Mouse (Mus musculus) E14TG2a.4 (cell line): ENCODE results near the gene Rnf212b.

Experiments
- H3K27me3 ChIP-seq: 2 replicates; pipeline ENCODE4 v1.6.1; 2014; ENCODE audit warnings: low read length, control low read depth; ENCODE audit not compliant: insufficient read depth
- H3K36me3 ChIP-seq: 2 replicates; pipeline ENCODE4 v1.6.1; 2014; ENCODE audit warnings: low read length, control low read depth; ENCODE audit not compliant: insufficient read depth
- H3K4me1 ChIP-seq: replicated peaks from 2 replicates; pipeline ENCODE4 v1.6.1; 2014; ENCODE audit warnings: low read depth, low read length, control low read depth
- H3K4me3 ChIP-seq: replicated peaks from 2 replicates; pipeline ENCODE4 v1.5.1; 2014; ENCODE audit warnings: mild to moderate bottlenecking, low read length
- H3K9me3 ChIP-seq: 2 replicates; pipeline ENCODE4 v1.6.1; 2014; ENCODE audit warnings: low read length, control low read depth
- CTCF ChIP-seq: conservative IDR thresholded peaks from 2 replicates; pipeline ENCODE4 v1.5.1; 2014; ENCODE audit warnings: low read length
- NANOG ChIP-seq: IDR thresholded peaks from 2 replicates; pipeline ENCODE4 v1.6.1; 2014; ENCODE audit warnings: borderline replicate concordance, low read length, mixed read lengths
- POU5F1 ChIP-seq: IDR thresholded peaks from 2 replicates; pipeline ENCODE4 v1.6.1; 2014; ENCODE audit warnings: low read length, borderline replicate concordance

The Rnf212b gene

DNA sequence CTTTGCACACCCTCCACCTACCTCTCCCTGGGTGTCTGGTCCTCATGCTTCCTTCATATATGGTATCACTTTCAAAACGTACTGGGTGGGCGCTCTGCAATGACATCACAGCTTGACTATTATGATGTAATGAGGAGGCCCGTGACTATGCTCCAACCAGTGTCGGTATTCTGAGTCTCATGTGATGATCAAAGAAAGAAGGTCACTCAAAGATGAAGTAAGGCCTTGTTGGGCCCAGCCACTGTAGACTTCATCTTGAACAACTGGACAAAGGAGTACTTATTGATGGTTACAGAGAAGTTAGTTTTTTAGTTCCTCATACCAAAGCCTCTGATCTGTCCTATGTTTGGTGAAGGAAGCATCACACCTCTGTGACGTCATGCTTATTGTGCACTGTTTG lies 56.9 kb downstream of the Rnf212b start, which contains the start of gene Homez:
Gene Homez, minus strand, starts transcription at position 101 of the 400 bp plus-strand sequence.
- Histone ChIP-seq H3K9me3 (no peaks in the 10 kb centered on the region), H3K27me3 (peaks cover 31% of the 10 kb centered on the region), H3K4me1 (peaks cover 9% of the 10 kb centered on the region), H3K4me3 (no peak within 1 kb of the TSS), H3K36me3 (no peaks in the 10 kb centered on the region)
- TF ChIP-seq POU5F1 (no peak), NANOG (no peak), CTCF (no peak)

DNA sequence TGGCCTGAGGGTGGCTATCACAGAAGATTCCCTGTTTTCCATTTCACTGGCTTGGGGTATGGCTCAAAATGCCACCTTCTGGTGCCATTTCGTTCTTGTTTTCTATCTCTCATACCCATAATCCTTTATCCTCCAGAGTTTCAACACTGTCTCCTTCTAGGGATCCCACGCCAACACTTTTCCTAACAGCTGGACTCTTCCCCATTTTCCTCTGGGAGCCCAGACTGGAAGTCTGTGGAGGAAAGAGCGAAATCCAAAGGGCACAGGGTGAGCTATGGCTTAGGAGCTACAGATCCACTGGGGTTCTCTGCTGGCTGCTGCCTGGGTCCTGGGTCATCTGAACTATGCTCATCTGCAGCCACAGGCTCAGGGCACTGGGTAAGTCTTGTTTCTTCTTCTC lies 60.2 kb downstream of the Rnf212b start:
- Histone ChIP-seq H3K27me3 (peaks cover 52% of the 10 kb centered on the region), H3K4me1 (peaks cover 12% of the 10 kb centered on the region), H3K36me3 (no peaks in the 10 kb centered on the region), H3K4me3 (no peak overlapping the region), H3K9me3 (no peaks in the 10 kb centered on the region)
- no peak for TF ChIP-seq CTCF

DNA sequence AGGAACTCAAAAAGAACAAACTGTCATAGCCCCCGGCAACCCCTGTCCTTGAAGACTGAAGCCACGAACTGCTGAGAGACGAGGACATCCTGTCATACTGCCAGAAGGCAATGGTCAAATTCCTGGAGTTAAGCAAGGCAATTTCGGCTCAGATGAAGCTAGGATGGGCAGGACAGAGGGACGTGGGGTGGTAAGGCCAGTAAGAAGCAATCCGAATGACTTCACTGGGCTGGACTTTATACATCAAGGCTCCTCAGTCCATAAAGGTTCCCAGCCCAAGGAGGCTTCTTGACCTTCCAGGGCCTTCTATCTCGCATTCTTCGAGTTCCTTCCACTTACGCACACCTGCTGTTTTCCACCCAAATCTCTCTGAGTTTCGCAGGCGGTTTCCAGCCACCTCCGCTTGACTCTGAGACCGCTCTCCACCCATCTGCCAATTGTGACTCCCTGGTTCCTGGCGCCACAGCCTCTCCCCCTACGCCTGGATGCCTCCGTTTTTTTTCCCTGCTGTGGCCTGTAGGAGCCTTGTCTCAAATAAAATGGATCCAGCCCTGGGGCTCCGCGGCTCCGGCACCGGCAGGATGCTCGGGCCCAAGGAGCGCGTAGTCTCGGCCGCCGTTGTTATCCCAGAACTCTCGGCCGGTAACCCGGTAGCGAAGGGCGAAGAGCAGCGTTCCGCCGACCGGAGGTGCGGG lies 62.0 kb downstream of the Rnf212b start:
- H3K9me3 ChIP-seq: no peaks in the 10 kb centered on the region
- TF ChIP-seq NANOG (no peak), POU5F1 (no peak), CTCF (no peak)
- H3K36me3 ChIP-seq: no peaks in the 10 kb centered on the region
- H3K4me1 ChIP-seq: peaks cover 15% of the 10 kb centered on the region
- peaks cover 52% of the 10 kb centered on the region for H3K27me3 ChIP-seq
- H3K4me3 ChIP-seq: peak overlapping the region; percentile 90

DNA sequence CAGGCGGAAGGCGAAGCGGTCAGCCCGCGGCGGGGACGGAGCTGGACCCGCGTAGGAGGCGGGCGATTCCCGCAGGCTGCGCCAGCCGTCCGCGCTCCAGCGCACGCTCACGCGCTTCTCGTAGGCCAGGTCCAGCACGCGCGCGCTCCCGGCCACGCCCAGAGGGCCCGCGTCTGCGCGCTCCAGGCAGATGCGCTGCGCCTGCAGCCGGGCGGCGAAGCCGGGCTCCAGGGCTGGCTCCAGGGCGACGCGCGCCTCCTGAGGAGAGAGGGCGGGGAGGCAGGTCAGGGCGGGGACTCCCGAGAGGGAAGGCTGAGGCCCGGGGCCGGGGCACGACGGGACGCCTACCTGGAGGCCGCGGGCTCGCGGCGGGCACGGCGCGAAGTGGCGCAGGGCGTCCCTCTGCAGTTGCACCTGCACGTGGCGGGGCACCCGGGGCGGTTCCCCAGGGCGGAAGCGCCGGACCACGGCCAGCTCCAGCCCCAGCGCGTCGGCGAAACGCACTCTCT lies 62.7 kb downstream of the Rnf212b start:
- Histone ChIP-seq H3K9me3 (no peaks in the 10 kb centered on the region), H3K27me3 (peaks cover 52% of the 10 kb centered on the region), H3K36me3 (no peaks in the 10 kb centered on the region), H3K4me1 (peaks cover 21% of the 10 kb centered on the region), H3K4me3 (peak overlapping the region; percentile 90)
- TF ChIP-seq POU5F1: no peak
- TF ChIP-seq CTCF: no peak
- TF ChIP-seq NANOG: no peak

DNA sequence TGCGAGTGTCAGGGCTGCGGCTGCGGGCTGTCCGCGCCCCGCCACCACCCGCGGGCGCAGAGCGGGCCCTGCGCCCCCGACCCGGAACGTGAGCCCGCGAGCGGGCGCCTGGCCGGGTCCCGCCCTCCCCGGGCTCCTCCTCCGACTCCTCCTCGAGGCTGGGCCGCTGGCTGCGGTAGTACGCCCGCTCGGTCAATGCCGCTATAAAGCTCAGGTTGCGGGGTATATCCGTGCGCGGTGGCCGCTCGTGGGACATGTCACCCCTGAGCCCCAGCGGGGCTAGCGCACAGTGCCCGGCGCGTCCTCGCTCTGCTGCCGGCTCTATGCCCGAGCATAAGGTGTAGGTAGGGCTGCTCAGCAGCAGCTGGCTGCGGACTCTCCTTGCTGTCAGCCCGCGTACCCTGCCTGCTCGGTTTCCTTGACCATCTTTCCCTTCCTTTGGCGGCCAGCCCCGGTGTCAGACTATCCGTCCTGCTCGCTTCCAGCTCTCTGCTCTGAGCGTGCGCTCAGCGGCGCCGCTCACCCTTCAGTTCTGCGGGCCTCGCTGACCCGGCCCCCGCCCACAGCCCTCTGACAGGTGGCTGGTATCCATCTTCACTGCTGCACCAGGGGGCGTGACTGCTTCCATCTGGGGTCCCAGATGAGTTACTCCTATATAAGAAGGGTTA lies 63.2 kb downstream of the Rnf212b start, which contains the start of gene Ppp1r3e:
Gene Ppp1r3e, minus strand, starts transcription at position 503 of the 668 bp plus-strand sequence.
- Histone ChIP-seq H3K27me3 (peaks cover 50% of the 10 kb centered on the region), H3K4me3 (peak within 1 kb of the TSS; percentile 90), H3K9me3 (no peaks in the 10 kb centered on the region), H3K36me3 (no peaks in the 10 kb centered on the region), H3K4me1 (peaks cover 26% of the 10 kb centered on the region)
- no peak for TF ChIP-seq CTCF

DNA sequence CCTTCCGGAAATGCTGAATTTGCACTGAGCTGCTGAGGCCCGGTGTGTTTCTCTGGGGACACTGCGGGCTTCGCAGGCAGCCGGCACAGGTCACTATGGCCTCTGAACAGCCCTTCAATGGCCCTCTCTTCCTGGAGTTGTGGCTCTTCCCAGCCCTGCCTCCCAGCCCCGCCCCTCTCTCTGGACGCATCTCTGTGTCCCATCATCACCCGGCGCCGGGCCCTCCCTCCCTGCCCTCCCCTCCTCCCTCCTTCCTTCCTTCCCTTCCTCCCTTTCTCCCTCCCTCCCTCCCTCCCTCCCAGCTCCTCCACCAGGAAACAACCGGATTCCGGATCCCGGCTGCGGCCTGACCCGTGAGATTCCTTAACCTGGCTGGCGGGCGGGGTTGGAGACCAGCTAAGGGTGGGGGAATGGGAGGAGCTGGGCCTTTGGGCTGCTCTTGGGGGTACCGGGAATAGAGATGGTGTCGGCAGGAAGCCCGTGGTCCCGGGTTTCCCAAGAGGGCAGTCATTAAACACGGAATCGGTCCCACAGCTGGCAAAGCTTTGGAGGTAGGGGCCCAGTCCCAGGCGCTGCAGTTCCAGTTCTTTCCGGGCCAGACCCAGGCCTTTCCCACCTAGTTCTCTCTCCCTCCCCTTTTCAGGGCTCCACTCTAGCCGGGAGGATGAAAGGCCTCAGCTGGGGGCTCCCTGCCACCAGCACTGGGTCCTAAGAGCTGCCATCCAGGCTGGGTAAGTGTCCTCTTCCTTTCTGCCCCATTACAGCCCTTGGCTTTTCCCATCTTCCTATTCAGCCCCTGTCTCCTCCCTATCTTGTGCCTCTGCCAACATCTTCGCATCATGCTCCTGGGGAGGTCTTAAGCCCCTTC lies 69.4 kb downstream of the Rnf212b start, which contains the start of the genes Bcl2l2 and Gm20521:
Gene Bcl2l2, plus strand, starts transcription at position 224 of the 868 bp plus-strand sequence.
Gene Gm20521, plus strand, starts transcription at position 288 of the 868 bp plus-strand sequence.
- Histone ChIP-seq H3K9me3 (no peaks in the 10 kb centered on the region), H3K4me3 (peak within 1 kb of the TSS; percentile 80), H3K27me3 (peaks cover 3% of the 10 kb centered on the region; the same call in 1 of the 2 replicates), H3K4me1 (peaks cover 44% of the 10 kb centered on the region), H3K36me3 (peaks cover 18% of the 10 kb centered on the region)
- no peak for TF ChIP-seq NANOG
- no peak for TF ChIP-seq CTCF
- no peak for TF ChIP-seq POU5F1

DNA sequence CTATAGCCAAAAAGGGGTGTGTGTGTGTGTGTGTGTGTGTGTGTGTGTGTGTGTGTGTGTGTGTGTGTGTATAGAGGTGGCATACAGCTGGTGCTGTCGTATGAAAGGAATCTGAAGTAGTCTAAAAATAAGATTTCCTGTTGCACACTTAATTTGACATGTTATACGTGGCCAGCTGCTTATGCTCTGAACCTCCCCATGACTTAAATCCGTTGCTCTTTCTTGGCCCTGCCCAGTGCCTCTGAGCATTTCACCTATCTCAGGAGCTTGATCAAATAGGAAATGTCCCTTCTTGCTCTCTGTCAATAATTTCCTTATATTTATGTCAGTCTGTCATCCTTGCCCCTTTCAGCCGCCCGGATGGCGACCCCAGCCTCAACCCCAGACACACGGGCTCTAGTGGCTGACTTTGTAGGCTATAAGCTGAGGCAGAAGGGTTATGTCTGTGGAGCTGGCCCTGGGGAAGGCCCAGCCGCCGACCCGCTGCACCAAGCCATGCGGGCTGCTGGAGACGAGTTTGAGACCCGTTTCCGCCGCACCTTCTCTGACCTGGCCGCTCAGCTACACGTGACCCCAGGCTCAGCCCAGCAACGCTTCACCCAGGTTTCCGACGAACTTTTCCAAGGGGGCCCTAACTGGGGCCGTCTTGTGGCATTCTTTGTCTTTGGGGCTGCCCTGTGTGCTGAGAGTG lies 70.2 kb downstream of the Rnf212b start:
- Histone ChIP-seq H3K36me3 (peaks cover 18% of the 10 kb centered on the region), H3K4me3 (peak overlapping the region; percentile 80), H3K9me3 (no peaks in the 10 kb centered on the region), H3K27me3 (no peaks in the 10 kb centered on the region), H3K4me1 (peaks cover 44% of the 10 kb centered on the region)
- TF ChIP-seq NANOG (no peak), CTCF (no peak), POU5F1 (no peak)
